Mouse (Mus musculus): ENCODE results near the gene Casz1.

GRCm38 (mm10) chr4:148823281-148823680 is 19.1 kb downstream of the Casz1 start:
- no peak for TF ChIP-seq CTCF (conservative IDR thresholded peaks at IDR 0.05; ENCODE audit: low read length)
- TF ChIP-seq POU5F1 (IDR thresholded peaks at IDR 0.05; ENCODE audit: borderline replicate concordance, low read length), result no peak
- no peak for TF ChIP-seq NANOG (IDR thresholded peaks at IDR 0.05; ENCODE audit: borderline replicate concordance, low read length)

All from E14TG2a.4 (cell line).